Mouse (Mus musculus) heart, postnatal 0 days (tissue): ENCODE data around the gene Mfn2.

Experiments used
- CTCF ChIP-seq: IDR thresholded peaks from 2 replicates; pipeline ENCODE4 v1.5.1; 2016; ENCODE audit warnings: antibody characterized with exemption, control low read depth, low read depth
- EP300 ChIP-seq: IDR thresholded peaks from 2 replicates; pipeline ENCODE4 v1.6.1; 2016; ENCODE audit warnings: antibody characterized with exemption, low read depth

DNA sequence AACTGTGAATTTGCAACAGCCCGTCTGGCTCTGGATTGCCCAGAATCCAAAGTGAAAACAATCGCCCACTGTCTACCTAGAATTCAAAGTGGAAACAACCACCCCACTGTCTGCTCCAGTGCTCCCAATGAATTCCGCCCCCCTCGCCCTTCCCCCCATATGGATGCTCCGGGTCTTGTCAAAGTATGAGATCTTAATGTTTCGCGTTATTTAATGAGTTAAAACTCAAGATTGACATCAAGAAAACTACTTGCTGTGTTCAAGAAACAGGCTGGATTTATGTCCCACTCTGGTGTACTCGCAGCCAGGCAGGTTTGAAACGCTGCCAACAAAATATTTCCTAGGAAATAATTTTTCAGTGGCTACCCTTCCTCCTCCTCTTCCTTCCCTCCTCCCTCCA lies 35.6 kb upstream of the Mfn2 start:
- TF ChIP-seq CTCF, result no peak
- no peak for TF ChIP-seq EP300
